Mouse (Mus musculus): ENCODE measurements around the gene Mta1.

GRCm38 (mm10) chr12:113133861-113134403 is 35.9 kb downstream of the Mta1 start:
- TF ChIP-seq POLR2A (IDR thresholded peaks at IDR 0.05; ENCODE audit: insufficient read depth, low read length) (no peak), EP300 (IDR thresholded peaks at IDR 0.05; ENCODE audit: insufficient read depth, low read depth, low read length) (no peak)
